Mouse (Mus musculus) olfactory bulb, adult 2 months (tissue): Measurements from ENCODE around the gene A830005F24Rik. TPM values are rescaled to one million over a fixed set of nuclear protein-coding genes. Genes with fewer than 3 reads are reported as not detected.
A peak's percentile ranks its signal among the peaks of the same experiment; 100 is the strongest.

Experiments
- H3K27ac ChIP-seq: fragments of 200-500 bp; 2 replicates; pipeline ENCODE4 v1.5.1; 2012; ENCODE audit warnings: low read depth, low read length; ENCODE audit not compliant: insufficient read depth
- H3K4me1 ChIP-seq: fragments of 200-500 bp; 2 replicates; pipeline ENCODE4 v1.6.1; 2012; ENCODE audit warnings: low read length; ENCODE audit not compliant: control insufficient read depth, insufficient read depth
- H3K4me3 ChIP-seq: fragments of 200-500 bp; 2 replicates; pipeline ENCODE4 v1.5.1; 2012; ENCODE audit warnings: mild to moderate bottlenecking, low read depth, low read length, moderate library complexity; ENCODE audit not compliant: insufficient read depth
- CTCF ChIP-seq: fragments of 200-500 bp; IDR thresholded peaks from 2 replicates; pipeline ENCODE4 v1.5.1; 2012; ENCODE audit warnings: low read depth, mild to moderate bottlenecking, low read length, moderate library complexity; ENCODE audit not compliant: insufficient read depth
- POLR2A ChIP-seq: fragments of 200-500 bp; IDR thresholded peaks from 2 replicates; pipeline ENCODE4 v1.6.1; 2012; ENCODE audit warnings: mild to moderate bottlenecking, low read depth, low read length, moderate library complexity; ENCODE audit not compliant: insufficient read depth
- WGBS: fragments of 180-500 bp; shearing (Covaris S2); methylation state at CpG from one replicate; pipeline ENCODE4 v1.1.7; 2018; 5-methylcytosine and 5-hydroxymethylcytosine counted together
- polyA plus RNA-seq: library from polyadenylated mRNA; stranded (reverse); fragments of >200 nt; gene quantifications from 2 replicates; pipeline ENCODE4 v1.2.4, GENCODE M21; 2012; ENCODE audit warnings: low replicate concordance; ENCODE audit not compliant: missing spikeins, insufficient read depth, insufficient read length

A830005F24Rik gene
- polyA plus RNA-seq, 1 experiment: not detected

DNA sequence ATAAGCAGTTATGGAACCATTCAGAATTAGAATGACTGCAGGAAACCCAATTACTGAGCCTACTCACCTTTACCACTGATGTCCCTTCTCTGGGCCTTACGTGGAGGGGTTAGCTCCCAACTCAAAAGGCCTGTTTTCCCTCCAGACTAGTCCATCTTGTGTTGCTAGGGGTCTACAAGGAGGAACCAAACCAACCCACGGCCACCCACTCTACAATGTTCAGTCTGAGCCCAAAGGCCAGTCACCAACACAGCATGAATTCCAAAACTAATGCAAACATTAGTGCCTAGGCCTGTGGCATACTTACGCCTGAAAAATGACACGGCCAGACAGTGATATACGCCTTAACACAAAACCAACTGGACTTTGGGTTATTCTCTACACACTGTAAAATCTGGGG, 20.1 kb downstream of the A830005F24Rik start:
- Histone ChIP-seq H3K4me3 (no peak overlapping the region), H3K4me1 (no peaks in the 10 kb centered on the region), H3K27ac (no peak overlapping the region)
- no peak for TF ChIP-seq POLR2A
- TF ChIP-seq CTCF: no peak
- 85% methylated on average over 5 of the region's 5 CpGs for WGBS

- Histone ChIP-seq H3K4me3 (no peak overlapping the region), H3K27ac (no peak overlapping the region), H3K4me1 (no peaks in the 10 kb centered on the region)
- TF ChIP-seq POLR2A (no peak), CTCF (no peak)
- WGBS: 21% methylated on average over 1 of the region's 1 CpGs
Measured at GRCm38 (mm10) chr13:48540488-48540887, 27.1 kb downstream of the A830005F24Rik start.

GRCm38 (mm10) chr13:48544391-48544790, 31.0 kb downstream of the A830005F24Rik start:
- Histone ChIP-seq H3K27ac (no peak overlapping the region), H3K4me1 (no peaks in the 10 kb centered on the region), H3K4me3 (no peak overlapping the region)
- TF ChIP-seq CTCF (no peak), POLR2A (no peak)

- Histone ChIP-seq H3K4me3 (peak overlapping the region; percentile 88; the same call in 1 of the 2 replicates), H3K4me1 (no peaks in the 10 kb centered on the region), H3K27ac (no peak overlapping the region)
- TF ChIP-seq POLR2A: no peak
- WGBS: 24% methylated on average over 4 of the region's 4 CpGs
Measured at GRCm38 (mm10) chr13:48544867-48545266, 31.5 kb downstream of the A830005F24Rik start.

DNA sequence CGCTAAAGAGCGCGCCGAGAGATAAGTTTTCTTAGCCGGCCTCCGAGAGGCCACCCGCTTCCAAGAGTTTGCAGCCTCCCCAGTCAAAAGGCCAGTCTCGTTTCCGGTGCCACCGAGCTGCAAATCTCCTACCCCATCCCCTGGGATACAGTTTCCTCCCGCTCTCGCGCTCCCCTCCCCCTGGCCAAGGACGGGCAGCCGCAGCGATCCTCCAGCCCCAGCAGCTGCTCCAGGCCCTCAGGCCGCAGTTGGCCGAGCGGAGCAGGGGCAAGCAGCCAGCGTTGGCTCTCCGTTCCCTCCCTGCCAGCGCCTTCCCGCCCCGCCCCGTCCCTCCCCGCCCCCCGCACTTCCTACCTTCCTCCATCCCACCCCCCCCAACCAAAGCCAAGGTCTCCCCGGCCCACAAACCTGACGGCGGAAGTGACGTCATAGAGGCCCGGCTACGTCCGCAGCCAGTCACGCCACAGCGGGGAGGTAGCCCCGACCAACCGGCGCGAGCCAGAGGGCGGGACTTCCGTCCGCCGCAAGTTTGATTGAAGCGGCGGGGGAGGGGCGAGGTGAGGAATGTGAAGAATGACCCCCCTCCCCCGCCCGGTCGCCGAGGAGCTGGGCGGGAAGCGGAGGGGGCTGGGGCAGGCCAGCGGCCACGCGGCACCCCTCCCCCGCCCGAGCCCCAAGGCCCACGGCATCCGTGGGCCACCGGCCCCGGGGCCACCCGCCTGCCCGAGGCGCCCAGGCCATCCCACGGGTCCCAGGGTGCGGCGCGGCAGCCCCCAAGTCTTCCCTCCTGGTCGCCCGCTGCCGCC, 32.3 kb downstream of the A830005F24Rik start:
- Histone ChIP-seq H3K4me1 (no peaks in the 10 kb centered on the region), H3K27ac (peak overlapping the region; percentile 97), H3K4me3 (peak overlapping the region; percentile 90)
- under 1% methylated on average over 64 of the region's 72 CpGs for WGBS
- no peak for TF ChIP-seq POLR2A
- TF ChIP-seq CTCF: no peak

DNA sequence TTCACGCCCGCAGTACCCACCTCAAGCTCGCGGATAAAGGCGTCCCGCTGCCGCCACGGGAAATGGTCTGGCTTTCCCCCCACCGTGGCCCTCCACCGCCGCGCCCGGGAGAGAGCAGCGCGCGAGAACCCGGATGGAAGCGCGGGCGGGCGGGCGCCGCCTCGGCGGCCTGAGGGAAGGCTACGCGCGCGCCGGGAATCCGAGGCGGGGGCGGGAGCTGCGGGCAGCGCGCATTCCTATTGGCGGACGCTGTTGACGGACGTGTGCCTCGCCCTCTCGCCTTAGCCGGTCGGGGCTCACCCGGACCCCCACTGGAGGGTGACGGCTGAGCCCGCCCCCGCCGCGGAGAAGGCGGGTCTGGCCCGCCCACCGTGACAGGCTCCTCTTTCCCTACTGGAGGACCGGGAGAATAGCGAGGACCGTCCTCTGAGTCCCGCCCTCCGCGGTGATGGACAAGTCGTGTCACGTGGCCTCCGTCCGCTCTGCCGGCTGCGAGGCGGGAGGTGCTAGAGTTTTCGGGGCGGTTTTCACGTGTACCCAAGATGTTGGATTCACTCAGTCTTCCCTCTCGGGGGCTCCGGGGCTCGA, 33.1 kb downstream of the A830005F24Rik start:
- under 1% methylated on average over 72 of the region's 72 CpGs for WGBS
- H3K4me3 ChIP-seq: peak overlapping the region; percentile 90
- H3K27ac ChIP-seq: peak overlapping the region; percentile 97
- TF ChIP-seq POLR2A: peak; percentile 89
- no peak for TF ChIP-seq CTCF
- no peaks in the 10 kb centered on the region for H3K4me1 ChIP-seq

- H3K4me1 ChIP-seq: peaks cover 6% of the 10 kb centered on the region
- 97% methylated on average over 6 of the region's 6 CpGs for WGBS
- no peak overlapping the region for H3K27ac ChIP-seq
- H3K4me3 ChIP-seq: no peak overlapping the region
- no peak for TF ChIP-seq CTCF
- no peak for TF ChIP-seq POLR2A
Measured at GRCm38 (mm10) chr13:48547623-48548022, 34.3 kb downstream of the A830005F24Rik start.

DNA sequence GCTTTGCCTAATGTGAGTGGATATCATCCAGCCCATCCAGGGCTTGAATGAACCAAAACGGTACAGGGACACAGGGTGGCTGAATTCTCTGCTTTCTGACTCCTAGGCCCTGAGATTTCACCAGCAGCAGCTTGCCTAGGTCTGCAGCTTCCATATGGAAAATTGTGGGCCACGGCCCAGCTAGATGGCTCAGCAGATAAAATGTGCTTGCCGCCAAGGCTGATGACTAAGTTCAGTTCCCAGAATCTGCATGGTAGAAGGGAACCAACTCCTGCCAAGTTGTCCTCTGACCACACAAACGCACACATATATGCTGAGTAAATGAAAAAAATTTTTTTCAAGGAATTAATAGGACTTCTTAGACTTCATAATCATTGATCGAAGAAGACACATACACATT, 34.9 kb downstream of the A830005F24Rik start:
- 92% methylated on average over 5 of the region's 5 CpGs for WGBS
- Histone ChIP-seq H3K4me3 (no peak overlapping the region), H3K4me1 (peaks cover 11% of the 10 kb centered on the region), H3K27ac (no peak overlapping the region)
- TF ChIP-seq CTCF (no peak), POLR2A (no peak)

GRCm38 (mm10) chr13:48552181-48553090, 39.1 kb downstream of the A830005F24Rik start:
- TF ChIP-seq POLR2A (no peak), CTCF (no peak)
- WGBS: 11% methylated on average over 21 of the region's 21 CpGs
- Histone ChIP-seq H3K4me3 (peak overlapping the region; percentile 19), H3K27ac (peak overlapping the region; percentile 90), H3K4me1 (peaks cover 11% of the 10 kb centered on the region)
